Mouse (Mus musculus) limb, embryonic 15.5 days (tissue): ENCODE measurements around the gene Ms4a6b. TPM values are rescaled to one million over a fixed set of nuclear protein-coding genes. Genes with fewer than 3 reads are reported as not detected.
"Not testable (repeated sequence)": the region's sequence is repeated elsewhere in the genome, so short reads cannot be mapped to it uniquely, and the experiment has no call there.

ENCODE experiments used
- ATAC-seq: fragments of 200-750 bp; cut with Nextera tagmentation; 2 replicates; pipeline ENCODE4 v1.8.0; 2017; ENCODE audit warnings: low read depth, moderate TSS enrichment; ENCODE audit not compliant: insufficient number of reproducible peaks, low FRiP score, low TSS enrichment
- H3K27ac ChIP-seq: fragments of 300-500 bp; sonication (generic); 2 replicates; pipeline ENCODE4 v1.5.1; 2015; ENCODE audit warnings: moderate library complexity, mild to moderate bottlenecking, inconsistent platforms
- H3K27me3 ChIP-seq: fragments of 300-500 bp; sonication (generic); 2 replicates; pipeline ENCODE4 v1.6.1; 2015; ENCODE audit warnings: inconsistent platforms
- H3K36me3 ChIP-seq: fragments of 300-500 bp; sonication (generic); 2 replicates; pipeline ENCODE4 v1.6.1; 2015; ENCODE audit warnings: inconsistent platforms
- H3K4me1 ChIP-seq: fragments of 300-500 bp; sonication (generic); 2 replicates; pipeline ENCODE4 v1.6.1; 2015; ENCODE audit warnings: inconsistent platforms
- H3K4me2 ChIP-seq: fragments of 300-500 bp; sonication (generic); 2 replicates; pipeline ENCODE4 v1.6.1; 2015; ENCODE audit warnings: mild to moderate bottlenecking, inconsistent platforms
- H3K4me3 ChIP-seq: fragments of 300-500 bp; sonication (generic); 2 replicates; pipeline ENCODE4 v1.5.1; 2015; ENCODE audit warnings: mild to moderate bottlenecking, inconsistent platforms
- H3K9ac ChIP-seq: fragments of 300-500 bp; sonication (generic); 2 replicates; pipeline ENCODE4 v1.6.1; 2015; ENCODE audit warnings: inconsistent platforms
- H3K9me3 ChIP-seq: fragments of 300-500 bp; sonication (generic); 2 replicates; pipeline ENCODE4 v1.6.1; 2016; ENCODE audit warnings: inconsistent platforms
- WGBS: fragments of 180-500 bp; shearing (Covaris S2); methylation state at CpG from one replicate; pipeline ENCODE4 v1.1.7; 2015; 5-methylcytosine and 5-hydroxymethylcytosine counted together
- polyA plus RNA-seq: library from polyadenylated mRNA; unstranded; fragments of >200 nt; fragmentation: Nextera tagmentation; extraction: Ambion mirVana; gene quantifications from 2 replicates; pipeline ENCODE4 v1.2.1, GENCODE M21; 2015

Gene Ms4a6b
- polyA plus RNA-seq, 1 experiment from 2014 or later = 7.7 TPM

DNA sequence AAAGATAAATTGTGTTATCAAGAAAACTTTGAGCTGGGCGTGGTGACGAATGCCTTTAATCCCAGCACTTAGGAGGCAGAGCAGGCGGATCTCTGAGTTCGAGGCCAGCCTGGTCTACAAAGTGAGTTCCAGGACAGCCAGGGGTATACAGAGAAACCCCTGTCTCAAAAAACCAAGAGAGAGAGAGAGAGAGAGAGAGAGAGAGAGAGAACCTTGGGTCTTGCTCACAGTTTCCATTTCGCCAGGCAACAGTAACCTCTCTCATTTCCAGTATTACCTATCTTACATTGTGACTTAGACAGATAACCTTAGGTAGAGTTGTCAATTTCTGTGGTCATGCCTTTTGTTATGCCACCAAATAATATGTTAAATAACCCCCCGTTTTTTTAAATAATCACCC is 20.0 kb upstream of the Ms4a6b start:
- ATAC-seq = no peak
- Histone ChIP-seq H3K36me3 (no peaks in the 10 kb centered on the region), H3K27ac (no peak overlapping the region), H3K27me3 (no peaks in the 10 kb centered on the region), H3K4me2 (no peak overlapping the region), H3K4me1 (no peaks in the 10 kb centered on the region), H3K9me3 (no peaks in the 10 kb centered on the region), H3K9ac (no peak overlapping the region), H3K4me3 (no peak overlapping the region)
- WGBS = 85% methylated on average over 6 of the region's 6 CpGs

DNA sequence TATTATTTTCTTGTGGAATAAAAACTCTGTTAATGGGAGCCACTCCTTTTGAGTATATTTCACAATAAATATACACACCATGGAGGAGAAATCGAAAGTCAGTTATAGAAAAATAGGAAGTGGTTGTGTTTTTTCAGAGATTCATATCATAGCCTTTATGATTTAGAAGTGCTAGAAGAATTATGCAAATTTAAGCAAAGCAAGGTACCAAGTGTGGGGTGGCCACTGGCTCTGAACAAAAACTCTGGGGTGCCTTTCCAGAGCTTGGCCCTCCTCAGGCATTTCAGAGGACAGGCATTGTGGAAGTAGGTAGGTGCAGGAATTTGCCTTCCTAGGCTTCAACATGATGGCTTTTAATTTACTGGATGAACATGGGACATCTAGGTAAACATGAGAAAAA is 19.0 kb upstream of the Ms4a6b start:
- H3K9ac ChIP-seq, H3K4me3 ChIP-seq, H3K36me3 ChIP-seq, ATAC-seq, H3K27ac ChIP-seq, H3K4me2 ChIP-seq, H3K9me3 ChIP-seq, H3K4me1 ChIP-seq, H3K27me3 ChIP-seq: not testable (repeated sequence)
- 61% methylated on average over 1 of the region's 1 CpGs for WGBS

GRCm38 (mm10) chr19:11500796-11501195 is 15.5 kb upstream of the Ms4a6b start:
- no peaks in the 10 kb centered on the region for H3K9me3 ChIP-seq
- whole genome bisulfite sequencing = 85% methylated on average over 1 of the region's 1 CpGs
- no peak overlapping the region for H3K27ac ChIP-seq
- no peak overlapping the region for H3K4me2 ChIP-seq
- ATAC-seq = no peak
- H3K9ac ChIP-seq = no peak overlapping the region
- no peaks in the 10 kb centered on the region for H3K4me1 ChIP-seq
- H3K36me3 ChIP-seq = no peaks in the 10 kb centered on the region
- no peaks in the 10 kb centered on the region for H3K27me3 ChIP-seq
- H3K4me3 ChIP-seq = no peak overlapping the region

DNA sequence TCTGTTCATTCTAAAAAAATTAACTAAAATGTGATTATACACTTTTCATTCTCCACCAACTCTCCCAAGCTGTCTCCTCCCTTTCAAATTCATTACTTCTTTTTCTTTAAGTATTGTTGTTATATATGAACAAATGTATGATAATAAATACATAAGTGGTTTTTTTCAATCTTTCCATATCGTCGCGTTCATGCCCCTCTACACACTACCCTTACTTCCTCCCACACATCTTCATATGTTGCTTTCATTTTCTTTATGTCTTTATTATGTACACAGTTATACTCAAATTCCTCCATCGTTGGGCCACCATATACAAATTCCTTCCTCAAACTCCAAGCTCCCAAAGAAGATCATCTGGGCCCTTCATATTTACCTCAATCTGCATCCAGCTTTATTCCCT is 15.0 kb upstream of the Ms4a6b start:
- Histone ChIP-seq H3K9me3 (no peaks in the 10 kb centered on the region), H3K4me1 (no peaks in the 10 kb centered on the region), H3K9ac (no peak overlapping the region), H3K27ac (no peak overlapping the region), H3K4me2 (no peak overlapping the region), H3K4me3 (no peak overlapping the region), H3K27me3 (no peaks in the 10 kb centered on the region), H3K36me3 (no peaks in the 10 kb centered on the region)
- no peak for ATAC-seq
- WGBS = 87% methylated on average over 4 of the region's 4 CpGs

- no peak for ATAC-seq
- no peak overlapping the region for H3K4me3 ChIP-seq
- no peaks in the 10 kb centered on the region for H3K27me3 ChIP-seq
- H3K9ac ChIP-seq = no peak overlapping the region
- no peaks in the 10 kb centered on the region for H3K9me3 ChIP-seq
- WGBS = 60% methylated on average over 1 of the region's 1 CpGs
- H3K36me3 ChIP-seq = no peaks in the 10 kb centered on the region
- H3K27ac ChIP-seq = no peak overlapping the region
- no peak overlapping the region for H3K4me2 ChIP-seq
- H3K4me1 ChIP-seq = no peaks in the 10 kb centered on the region
Measured at GRCm38 (mm10) chr19:11504857-11505256, 11.5 kb upstream of the Ms4a6b start.

DNA sequence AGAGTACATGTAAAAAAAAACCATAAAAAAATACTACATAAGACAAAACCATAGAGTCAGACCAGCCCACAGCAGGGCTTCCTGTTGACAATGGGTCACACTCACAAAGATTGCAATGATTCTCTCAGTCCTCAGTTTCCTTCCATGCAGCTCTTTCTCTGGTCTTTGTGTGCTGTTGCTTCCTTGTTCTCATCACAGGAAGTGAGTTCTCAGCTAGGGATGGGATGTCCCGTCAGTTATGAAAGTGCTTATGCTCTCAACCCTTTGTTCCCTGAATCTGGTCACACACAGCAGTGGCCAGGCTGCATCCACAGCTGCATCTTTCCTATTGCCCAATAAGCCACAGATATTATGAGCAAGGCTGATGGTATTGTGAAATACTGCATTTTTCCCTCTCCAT is 2.9 kb upstream of the Ms4a6b start:
- no peak for ATAC-seq
- Histone ChIP-seq H3K27ac (no peak overlapping the region), H3K4me1 (no peaks in the 10 kb centered on the region), H3K9me3 (no peaks in the 10 kb centered on the region), H3K27me3 (no peaks in the 10 kb centered on the region), H3K9ac (no peak overlapping the region), H3K4me3 (no peak overlapping the region), H3K36me3 (no peaks in the 10 kb centered on the region), H3K4me2 (no peak overlapping the region)
- 41% methylated on average over 1 of the region's 1 CpGs for WGBS

GRCm38 (mm10) chr19:11516845-11517244 is 533 bp downstream of the Ms4a6b start:
- Histone ChIP-seq H3K9me3 (no peaks in the 10 kb centered on the region), H3K27ac (no peak overlapping the region), H3K4me1 (no peaks in the 10 kb centered on the region), H3K4me2 (no peak overlapping the region), H3K36me3 (no peaks in the 10 kb centered on the region), H3K27me3 (no peaks in the 10 kb centered on the region), H3K4me3 (no peak overlapping the region), H3K9ac (no peak overlapping the region)
- no peak for ATAC-seq
- 57% methylated on average over 4 of the region's 4 CpGs for WGBS

GRCm38 (mm10) chr19:11517373-11517772 is 1.1 kb downstream of the Ms4a6b start:
- H3K4me3 ChIP-seq, H3K4me1 ChIP-seq, ATAC-seq, H3K9ac ChIP-seq, H3K4me2 ChIP-seq, H3K36me3 ChIP-seq, H3K9me3 ChIP-seq, H3K27ac ChIP-seq, H3K27me3 ChIP-seq: not testable (repeated sequence)
- 31% methylated on average over 1 of the region's 1 CpGs for WGBS

DNA sequence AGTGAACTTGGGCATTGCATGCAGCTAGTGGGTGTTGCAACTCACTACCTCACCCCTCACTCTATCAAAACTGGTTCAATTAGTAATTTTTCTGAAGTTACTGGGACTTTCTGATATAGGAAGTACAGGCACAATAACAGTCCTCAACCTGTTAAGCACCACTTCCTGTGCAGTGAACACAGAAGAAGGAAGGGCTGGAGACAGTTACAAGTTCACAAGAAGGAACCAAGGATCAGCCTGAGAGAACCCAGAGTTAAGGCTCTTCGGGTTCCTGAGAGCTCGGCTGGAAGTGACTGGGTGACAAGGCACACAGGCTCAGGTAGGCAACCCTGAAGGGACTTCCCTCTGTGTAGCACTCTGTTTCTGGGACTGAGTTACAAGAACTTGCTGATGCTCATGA is 2.0 kb downstream of the Ms4a6b start:
- not testable (repeated sequence) for H3K27ac ChIP-seq, H3K4me2 ChIP-seq, H3K4me1 ChIP-seq, H3K9me3 ChIP-seq, H3K9ac ChIP-seq, H3K4me3 ChIP-seq, H3K36me3 ChIP-seq, H3K27me3 ChIP-seq, ATAC-seq
- 76% methylated on average over 2 of the region's 2 CpGs for WGBS

- 89% methylated on average over 3 of the region's 3 CpGs for WGBS
- H3K4me3 ChIP-seq = no peak overlapping the region
- H3K9ac ChIP-seq = no peak overlapping the region
- no peak for ATAC-seq
- no peaks in the 10 kb centered on the region for H3K4me1 ChIP-seq
- no peak overlapping the region for H3K27ac ChIP-seq
- H3K4me2 ChIP-seq = no peak overlapping the region
- H3K27me3 ChIP-seq = no peaks in the 10 kb centered on the region
- H3K9me3 ChIP-seq = no peaks in the 10 kb centered on the region
- no peaks in the 10 kb centered on the region for H3K36me3 ChIP-seq
Measured at GRCm38 (mm10) chr19:11520146-11520545, 3.8 kb downstream of the Ms4a6b start.

DNA sequence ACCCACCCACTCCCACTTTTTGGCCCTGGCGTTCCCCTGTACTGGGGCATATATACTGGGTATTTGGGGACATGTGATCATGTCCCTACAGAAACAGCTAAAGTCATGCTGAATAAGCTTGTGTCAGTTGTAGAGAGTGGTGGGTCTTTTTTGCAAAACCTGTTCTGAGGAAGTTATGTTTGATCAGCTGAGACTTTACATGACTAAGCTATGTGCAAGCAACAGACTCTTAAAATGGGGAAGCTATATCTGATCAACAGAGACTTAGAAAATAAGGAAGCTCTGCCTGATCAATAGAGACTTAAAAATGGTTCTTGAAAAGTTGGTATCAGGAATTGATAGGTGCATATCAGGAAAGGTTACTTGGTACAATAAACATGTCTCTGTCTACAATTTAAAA is 17.1 kb downstream of the Ms4a6b start:
- Histone ChIP-seq H3K27me3 (no peaks in the 10 kb centered on the region), H3K4me3 (no peak overlapping the region), H3K9ac (no peak overlapping the region), H3K4me2 (no peak overlapping the region), H3K36me3 (no peaks in the 10 kb centered on the region), H3K4me1 (no peaks in the 10 kb centered on the region), H3K27ac (no peak overlapping the region), H3K9me3 (no peaks in the 10 kb centered on the region)
- 83% methylated on average over 1 of the region's 1 CpGs for WGBS
- ATAC-seq = no peak

- 51% methylated on average over 2 of the region's 2 CpGs for WGBS
- H3K4me2 ChIP-seq = no peak overlapping the region
- H3K9me3 ChIP-seq = no peaks in the 10 kb centered on the region
- H3K36me3 ChIP-seq = no peaks in the 10 kb centered on the region
- H3K9ac ChIP-seq = no peak overlapping the region
- no peaks in the 10 kb centered on the region for H3K27me3 ChIP-seq
- ATAC-seq = no peak
- no peak overlapping the region for H3K27ac ChIP-seq
- no peaks in the 10 kb centered on the region for H3K4me1 ChIP-seq
- H3K4me3 ChIP-seq = no peak overlapping the region
Measured at GRCm38 (mm10) chr19:11533888-11534445, 17.7 kb downstream of the Ms4a6b start.

- no peaks in the 10 kb centered on the region for H3K36me3 ChIP-seq
- no peak for ATAC-seq
- no peaks in the 10 kb centered on the region for H3K27me3 ChIP-seq
- no peaks in the 10 kb centered on the region for H3K4me1 ChIP-seq
- no peaks in the 10 kb centered on the region for H3K9me3 ChIP-seq
- whole genome bisulfite sequencing = 15% methylated on average over 7 of the region's 7 CpGs
- no peak within 1 kb of the TSS for H3K27ac ChIP-seq
- H3K4me2 ChIP-seq = no peak within 1 kb of the TSS
- H3K4me3 ChIP-seq = no peak within 1 kb of the TSS
- no peak within 1 kb of the TSS for H3K9ac ChIP-seq
Measured at GRCm38 (mm10) chr19:11536593-11536992, 20.3 kb downstream of the Ms4a6b start, which contains the start of gene Ms4a4d. Ms4a4d (plus strand) TSS chr19:11536801.
